Mouse (Mus musculus): ENCODE results near the gene Ildr1.
A peak's percentile ranks its signal among the peaks of the same experiment; 100 is the strongest.

Gene Ildr1

GRCm38 (mm10) chr16:36707702-36708423, 14.1 kb downstream of the Ildr1 start:
- no peak for DNase-seq

GRCm38 (mm10) chr16:36708751-36709150, 15.0 kb downstream of the Ildr1 start:
- no peak for DNase-seq

GRCm38 (mm10) chr16:36709405-36709804, 15.6 kb downstream of the Ildr1 start:
- DNase-seq = no peak

- DNase-seq = no peak
Measured at GRCm38 (mm10) chr16:36710794-36711193, 17.0 kb downstream of the Ildr1 start.

- no peak for DNase-seq
Measured at GRCm38 (mm10) chr16:36711760-36712159, 18.0 kb downstream of the Ildr1 start.

GRCm38 (mm10) chr16:36717481-36717880, 23.7 kb downstream of the Ildr1 start:
- DNase-seq = no peak

GRCm38 (mm10) chr16:36718637-36719036, 24.9 kb downstream of the Ildr1 start:
- DNase-seq = no peak

- DNase-seq = no peak
Measured at GRCm38 (mm10) chr16:36720194-36721055, 26.6 kb downstream of the Ildr1 start.

GRCm38 (mm10) chr16:36722739-36723138, 29.0 kb downstream of the Ildr1 start:
- no peak for DNase-seq

- DNase-seq = no peak
Measured at GRCm38 (mm10) chr16:36723880-36724443, 30.2 kb downstream of the Ildr1 start.

- DNase-seq = no peak
Measured at GRCm38 (mm10) chr16:36728959-36729358, 35.2 kb downstream of the Ildr1 start.

- DNase-seq = no peak
Measured at GRCm38 (mm10) chr16:36732572-36732971, 38.8 kb downstream of the Ildr1 start.

- no peak for DNase-seq
Measured at GRCm38 (mm10) chr16:36733827-36734226, 40.0 kb downstream of the Ildr1 start.

- no peak for DNase-seq
Measured at GRCm38 (mm10) chr16:36735421-36735820, 41.6 kb downstream of the Ildr1 start.

GRCm38 (mm10) chr16:36739404-36739930, 45.7 kb downstream of the Ildr1 start:
- DNase-seq = no peak

GRCm38 (mm10) chr16:36743580-36743979, 49.8 kb downstream of the Ildr1 start:
- DNase-seq = no peak

GRCm38 (mm10) chr16:36747068-36747467, 53.3 kb downstream of the Ildr1 start:
- no peak for DNase-seq

GRCm38 (mm10) chr16:36747767-36748166, 54.0 kb downstream of the Ildr1 start:
- DNase-seq = no peak

GRCm38 (mm10) chr16:36751979-36752378, 58.2 kb downstream of the Ildr1 start:
- no peak for DNase-seq

GRCm38 (mm10) chr16:36770191-36770771, 76.5 kb downstream of the Ildr1 start:
- no peak for DNase-seq

- peak; percentile 11 for DNase-seq
Measured at GRCm38 (mm10) chr16:36770830-36771229, 77.1 kb downstream of the Ildr1 start.

GRCm38 (mm10) chr16:36771244-36771643, 77.5 kb downstream of the Ildr1 start:
- no peak for DNase-seq

GRCm38 (mm10) chr16:36771703-36772102, 77.9 kb downstream of the Ildr1 start:
- DNase-seq = no peak

Data from right cerebral cortex, adult 18-20 months (tissue).